Mouse (Mus musculus) cerebellum, postnatal 36 days (tissue): Measurements from ENCODE around the gene Dmxl2.
A peak's percentile ranks its signal among the peaks of the same experiment; 100 is the strongest.

Source experiments
- DNase-seq, 2 experiments: peaks; one replicate each; pipeline ENCODE4 v3.0.0; 2021 to 2022; ENCODE audit warnings: mixed read lengths in 2 of 2

Dmxl2 gene

GRCm38 (mm10) chr9:54501453-54502110, at the start of gene Dmxl2:
TSS of gene Dmxl2 (minus strand) at chr9:54501626.
- peak; percentile 87 to 92 for DNase-seq

- DNase-seq: no peak
Observed at GRCm38 (mm10) chr9:54549433-54549832, 48.0 kb upstream of the Dmxl2 start.

- DNase-seq: peak; percentile 78 to 79
Observed at GRCm38 (mm10) chr9:54547536-54547935, 46.1 kb upstream of the Dmxl2 start.

GRCm38 (mm10) chr9:54544954-54545315, 43.5 kb upstream of the Dmxl2 start:
- no peak for DNase-seq

- DNase-seq: no peak
Observed at GRCm38 (mm10) chr9:54544212-54544953, 43.0 kb upstream of the Dmxl2 start.

- no peak for DNase-seq
Observed at GRCm38 (mm10) chr9:54540801-54541200, 39.4 kb upstream of the Dmxl2 start.

- DNase-seq: no peak
Observed at GRCm38 (mm10) chr9:54538684-54539083, 37.3 kb upstream of the Dmxl2 start, which contains the start of gene Sh2d7. TSS of gene Sh2d7 (plus strand) at chr9:54538984.

GRCm38 (mm10) chr9:54538244-54538643, 36.8 kb upstream of the Dmxl2 start:
- no peak for DNase-seq

- no peak for DNase-seq
Observed at GRCm38 (mm10) chr9:54537480-54537879, 36.1 kb upstream of the Dmxl2 start.

- DNase-seq: no peak
Observed at GRCm38 (mm10) chr9:54537030-54537429, 35.6 kb upstream of the Dmxl2 start.

GRCm38 (mm10) chr9:54536236-54536635, 34.8 kb upstream of the Dmxl2 start:
- DNase-seq: peak; percentile 31 to 33

- peak; percentile 48 to 67 for DNase-seq
Observed at GRCm38 (mm10) chr9:54533975-54534374, 32.5 kb upstream of the Dmxl2 start.

GRCm38 (mm10) chr9:54532926-54533325, 31.5 kb upstream of the Dmxl2 start:
- peak; percentile 15 to 22 for DNase-seq

- no peak for DNase-seq
Observed at GRCm38 (mm10) chr9:54531421-54531820, 30.0 kb upstream of the Dmxl2 start.

- no peak for DNase-seq
Observed at GRCm38 (mm10) chr9:54530836-54531235, 29.4 kb upstream of the Dmxl2 start.

- DNase-seq: no peak
Observed at GRCm38 (mm10) chr9:54529950-54530349, 28.5 kb upstream of the Dmxl2 start.

- DNase-seq: no peak
Observed at GRCm38 (mm10) chr9:54527694-54528093, 26.3 kb upstream of the Dmxl2 start.

- no peak for DNase-seq
Observed at GRCm38 (mm10) chr9:54520286-54520685, 18.9 kb upstream of the Dmxl2 start.

GRCm38 (mm10) chr9:54518921-54519320, 17.5 kb upstream of the Dmxl2 start:
- DNase-seq: no peak

- no peak for DNase-seq
Observed at GRCm38 (mm10) chr9:54515991-54516390, 14.6 kb upstream of the Dmxl2 start.

GRCm38 (mm10) chr9:54502873-54503272, 1.4 kb upstream of the Dmxl2 start:
- peak; percentile 30 to 37 for DNase-seq

GRCm38 (mm10) chr9:54502111-54502495, 677 bp upstream of the Dmxl2 start:
- DNase-seq: no peak

GRCm38 (mm10) chr9:54500832-54501452, 484 bp downstream of the Dmxl2 start:
- peak; percentile 69 to 73 for DNase-seq

GRCm38 (mm10) chr9:54499791-54500190, 1.6 kb downstream of the Dmxl2 start:
- peak in 1 of 2 experiments; percentile 11 for DNase-seq
